Mouse (Mus musculus) liver, postnatal 0 days (tissue): ENCODE results near the gene Gm17018. TPM values are rescaled to one million over a fixed set of nuclear protein-coding genes. Genes with fewer than 3 reads are reported as not detected.
"Not testable (repeated sequence)": the region's sequence is repeated elsewhere in the genome, so short reads cannot be mapped to it uniquely, and the experiment has no call there.

Experiments used
- ATAC-seq: fragments of 200-750 bp; cut with Nextera tagmentation; 2 replicates; pipeline ENCODE4 v1.8.0; 2017; ENCODE audit warnings: mild to moderate bottlenecking, moderate library complexity
- DNase-seq: peaks from one replicate; pipeline ENCODE4 v3.0.0-alpha.2; 2016
- H3K27ac ChIP-seq: fragments of 300-500 bp; sonication (generic); 2 replicates; pipeline ENCODE4 v1.5.1; 2014; ENCODE audit warnings: antibody characterized with exemption, moderate library complexity, mild to moderate bottlenecking, low read depth
- H3K27me3 ChIP-seq: fragments of 300-500 bp; sonication (generic); 2 replicates; pipeline ENCODE4 v1.6.1; 2014; ENCODE audit warnings: low read length, control low read depth, mixed read lengths; ENCODE audit not compliant: insufficient read depth
- H3K36me3 ChIP-seq: fragments of 300-500 bp; sonication (generic); replicated peaks from 2 replicates; pipeline ENCODE4 v1.6.1; 2014; ENCODE audit warnings: mild to moderate bottlenecking, control low read depth, low read length, moderate library complexity, mixed read lengths; ENCODE audit not compliant: insufficient read depth
- H3K4me1 ChIP-seq: fragments of 300-500 bp; sonication (generic); 2 replicates; pipeline ENCODE4 v1.6.1; 2014; ENCODE audit warnings: antibody characterized with exemption, mild to moderate bottlenecking, control low read depth; ENCODE audit not compliant: insufficient read depth
- H3K4me2 ChIP-seq: fragments of 300-500 bp; sonication (generic); 2 replicates; pipeline ENCODE4 v1.6.1; 2014; ENCODE audit warnings: low read depth, mild to moderate bottlenecking, low read length, moderate library complexity, mixed read lengths
- H3K4me3 ChIP-seq: fragments of 300-500 bp; sonication (generic); 2 replicates; pipeline ENCODE4 v1.5.1; 2014; ENCODE audit warnings: low read depth, low read length
- H3K9ac ChIP-seq: fragments of 300-500 bp; sonication (generic); replicated peaks from 2 replicates; pipeline ENCODE4 v1.6.1; 2014; ENCODE audit warnings: mild to moderate bottlenecking, moderate library complexity
- H3K9me3 ChIP-seq: fragments of 300-500 bp; sonication (generic); 2 replicates; pipeline ENCODE4 v1.6.1; 2016; ENCODE audit warnings: mild to moderate bottlenecking, control low read depth, low read length, mixed read lengths
- CTCF ChIP-seq: sonication (generic); IDR thresholded peaks from 2 replicates; pipeline ENCODE4 v1.5.1; 2016; ENCODE audit warnings: antibody characterized with exemption, low read depth
- EP300 ChIP-seq: IDR thresholded peaks from 2 replicates; pipeline ENCODE4 v1.6.1; 2016; ENCODE audit warnings: antibody characterized with exemption, low read depth, mild to moderate bottlenecking
- WGBS: fragments of 180-500 bp; shearing (Covaris S2); extraction: QIAGEN DNeasy Blood & Tissue Kit; methylation state at CpG from one replicate; pipeline ENCODE4 v1.1.7; 2014; ENCODE audit not compliant: insufficient replicate concordance; 5-methylcytosine and 5-hydroxymethylcytosine counted together
- polyA plus RNA-seq: library from polyadenylated mRNA; unstranded; fragments of >200 nt; fragmentation: Nextera tagmentation; extraction: Ambion mirVana; gene quantifications from 2 replicates; pipeline ENCODE4 v1.2.1, GENCODE M21; 2015

Gene Gm17018
- polyA plus RNA-seq, 1 experiment from 2014 or later: 13.1 TPM

DNA sequence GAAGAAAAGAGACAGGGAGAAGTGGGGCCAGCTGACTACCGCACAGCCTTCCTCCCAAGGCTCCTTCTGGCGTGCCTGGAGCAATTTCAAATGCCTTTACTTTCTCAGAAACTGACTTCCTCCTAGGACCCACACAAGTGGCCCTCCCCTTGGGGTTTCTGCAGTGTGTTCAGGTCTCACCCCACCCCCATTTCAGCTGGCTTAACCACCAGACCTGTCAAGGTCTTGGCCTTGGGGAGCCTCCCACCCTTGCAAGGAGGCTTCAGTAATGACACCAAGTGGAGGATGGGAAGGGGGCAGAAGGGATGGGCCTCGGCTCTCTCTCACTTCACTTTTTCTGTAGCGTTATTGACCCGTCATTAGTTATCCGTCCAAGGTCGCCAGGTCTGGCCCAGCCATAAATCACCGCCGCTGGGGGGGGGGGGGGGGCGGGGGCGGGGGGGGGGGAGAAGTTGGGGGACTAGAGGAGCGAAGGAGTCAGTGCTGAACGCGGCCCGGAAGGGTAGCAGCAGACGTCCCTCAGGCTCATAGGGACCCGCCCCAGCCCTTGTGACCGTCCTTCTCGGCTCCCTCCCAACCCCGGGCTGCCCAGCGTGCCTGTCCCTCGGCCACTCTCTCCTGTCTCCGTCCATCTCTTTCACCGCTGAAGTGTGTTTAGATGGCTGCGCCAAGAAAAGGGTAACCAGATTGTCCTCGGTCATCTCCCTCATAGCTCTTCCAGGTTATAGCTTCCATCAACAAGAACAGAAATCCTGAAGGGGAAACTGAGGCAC lies 16.1 kb upstream of the Gm17018 start:
- Histone ChIP-seq H3K9ac (peak overlapping the region; percentile 18; the same call in 1 of the 2 replicates), H3K27me3 (peaks cover 25% of the 10 kb centered on the region), H3K4me2 (peak overlapping the region; percentile 86), H3K27ac (no peak overlapping the region), H3K4me1 (peaks cover 14% of the 10 kb centered on the region), H3K4me3 (peak overlapping the region; percentile 43), H3K36me3 (no peaks in the 10 kb centered on the region), H3K9me3 (no peaks in the 10 kb centered on the region)
- ATAC-seq: peak; percentile 33; the same call in 1 of the 2 replicates
- TF ChIP-seq CTCF (no peak), EP300 (no peak)
- WGBS: 2% methylated on average over 22 of the region's 26 CpGs
- DNase-seq: peak; percentile 49

DNA sequence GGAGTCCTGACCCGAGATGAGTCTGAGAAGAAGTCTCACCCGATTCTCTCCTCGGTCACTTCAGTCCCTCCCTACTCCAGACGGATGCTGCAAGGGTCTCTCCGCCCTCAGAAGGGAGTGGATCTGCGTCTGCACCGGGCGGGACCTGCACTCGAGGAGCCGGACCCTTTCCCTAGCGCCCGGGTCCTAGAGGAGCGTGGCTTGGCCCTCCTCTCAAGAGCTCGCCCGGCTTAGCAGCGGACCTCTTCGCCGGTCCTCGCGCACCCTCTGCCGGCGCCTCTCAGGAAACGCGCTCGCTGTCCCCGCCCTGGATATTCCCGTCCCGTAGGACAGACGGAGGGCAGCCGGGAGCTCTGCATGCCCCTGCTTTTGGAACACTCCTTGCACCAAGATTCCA lies 15.5 kb upstream of the Gm17018 start:
- WGBS: under 1% methylated on average over 30 of the region's 30 CpGs
- Histone ChIP-seq H3K4me3 (peak overlapping the region; percentile 43), H3K27me3 (peaks cover 25% of the 10 kb centered on the region)

DNA sequence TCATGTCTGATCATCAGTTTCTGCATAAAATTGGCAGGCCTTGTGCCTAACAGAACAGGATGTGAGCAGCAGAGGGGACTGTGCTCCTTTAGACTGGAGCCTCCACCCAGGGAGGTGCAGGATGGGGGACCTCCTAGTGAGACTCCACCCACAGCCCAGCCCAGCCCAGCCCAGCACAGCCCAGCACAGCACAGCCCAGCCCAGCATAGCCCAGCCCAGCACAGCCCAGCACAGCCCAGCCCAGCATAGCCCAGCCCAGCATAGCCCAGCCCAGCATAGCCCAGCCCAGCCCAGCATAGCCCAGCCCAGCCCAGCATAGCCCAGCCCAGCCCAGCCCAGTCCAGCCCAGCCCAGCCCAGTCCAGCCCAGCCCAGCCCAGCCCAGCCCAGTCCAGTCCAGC lies 12.2 kb upstream of the Gm17018 start:
- not testable (repeated sequence) for H3K9ac ChIP-seq, H3K4me3 ChIP-seq, H3K4me2 ChIP-seq, H3K27ac ChIP-seq, H3K36me3 ChIP-seq, H3K9me3 ChIP-seq, H3K27me3 ChIP-seq
- peak; percentile 33; the same call in 1 of the 2 replicates for TF ChIP-seq EP300
- H3K4me1 ChIP-seq: peaks cover 12% of the 10 kb centered on the region
- DNase-seq (peak; percentile 70), ATAC-seq (peak; percentile 63)

More for the DNA sequence above, 15.5 kb upstream of the Gm17018 start:
- Histone ChIP-seq H3K9ac (0 out of 2 replicates have a peak overlapping the region, but pooled peaks have one; percentile 18), H3K4me2 (peak overlapping the region; percentile 86), H3K36me3 (no peaks in the 10 kb centered on the region), H3K27ac (no peak overlapping the region), H3K4me1 (peaks cover 19% of the 10 kb centered on the region), H3K9me3 (no peaks in the 10 kb centered on the region)
- TF ChIP-seq CTCF: peak; percentile 94
- no peak for TF ChIP-seq EP300
- DNase-seq (peak; percentile 82), ATAC-seq (peak; percentile 77)

DNA sequence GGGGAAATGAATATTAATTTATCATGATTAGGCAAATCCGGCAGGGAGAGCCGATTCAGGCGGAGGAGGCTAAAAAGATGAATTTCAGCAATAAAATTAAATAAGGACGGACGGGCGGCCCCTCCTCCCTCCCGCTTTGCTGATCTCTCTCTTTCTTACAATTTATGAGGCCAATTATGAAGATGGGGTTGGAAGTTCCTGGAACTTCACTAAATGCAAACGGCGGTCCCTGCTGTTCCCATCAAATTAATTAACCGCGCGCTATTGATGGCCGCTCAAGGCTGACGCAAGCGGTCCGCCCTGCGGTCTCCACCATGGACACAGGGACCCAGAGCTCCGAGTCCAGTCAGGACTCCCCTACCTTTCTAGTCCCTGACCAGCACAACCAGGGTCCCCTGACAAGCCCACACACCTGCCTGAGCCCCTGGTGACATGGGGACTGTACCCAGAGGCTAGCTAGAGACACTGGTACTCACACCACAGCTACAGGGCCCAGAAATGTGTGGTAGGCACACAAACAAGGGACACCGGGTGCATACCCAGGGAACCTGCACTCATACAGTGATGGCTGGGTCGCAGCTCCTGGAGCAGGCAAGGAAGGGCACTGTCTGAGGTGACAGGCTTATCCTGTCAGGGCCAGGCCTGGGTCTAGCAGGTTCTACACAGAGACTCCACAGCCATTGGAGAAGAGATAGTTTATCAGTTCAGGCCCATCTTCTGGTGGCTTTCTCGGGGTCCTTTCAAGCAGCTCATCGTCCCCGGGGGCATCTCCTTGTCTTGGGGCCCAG lies 11.1 kb upstream of the Gm17018 start:
- Histone ChIP-seq H3K4me3 (no peak overlapping the region), H3K27me3 (peaks cover 4% of the 10 kb centered on the region), H3K9me3 (no peaks in the 10 kb centered on the region), H3K4me2 (no peak overlapping the region), H3K9ac (no peak overlapping the region), H3K27ac (no peak overlapping the region), H3K4me1 (peaks cover 12% of the 10 kb centered on the region), H3K36me3 (peaks cover 6% of the 10 kb centered on the region; the same call in 1 of the 2 replicates)
- TF ChIP-seq EP300 (no peak), CTCF (no peak)
- no peak for ATAC-seq
- 78% methylated on average over 23 of the region's 23 CpGs for WGBS
- no peak for DNase-seq

DNA sequence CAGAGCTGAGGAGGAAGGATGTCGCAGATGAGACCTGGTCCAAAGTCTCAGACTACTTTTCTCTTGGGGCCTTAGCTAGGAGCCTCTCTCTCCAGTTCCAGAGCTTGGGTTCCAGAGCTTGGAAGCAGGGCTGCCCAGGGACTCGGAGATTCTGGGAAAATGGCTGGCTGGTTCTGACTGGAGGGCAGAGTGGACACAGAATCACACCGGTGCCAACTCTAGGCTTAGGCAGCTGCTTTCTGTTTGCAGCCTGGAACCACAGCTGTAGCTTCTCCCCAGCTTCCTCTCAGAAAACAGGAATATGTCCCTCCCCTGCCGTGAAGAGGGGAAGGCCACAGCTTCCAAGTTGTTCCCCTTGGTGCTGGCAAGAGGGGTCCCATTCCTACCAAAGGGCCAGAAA lies 10.5 kb upstream of the Gm17018 start:
- Histone ChIP-seq H3K4me2 (no peak overlapping the region), H3K27ac (no peak overlapping the region), H3K4me3 (no peak overlapping the region), H3K9me3 (no peaks in the 10 kb centered on the region), H3K36me3 (peaks cover 9% of the 10 kb centered on the region; the same call in 1 of the 2 replicates), H3K27me3 (peaks cover 4% of the 10 kb centered on the region), H3K4me1 (peaks cover 7% of the 10 kb centered on the region), H3K9ac (no peak overlapping the region)
- ATAC-seq: no peak
- TF ChIP-seq CTCF: no peak
- no peak for TF ChIP-seq EP300
- no peak for DNase-seq
- WGBS: 51% methylated on average over 4 of the region's 4 CpGs

DNA sequence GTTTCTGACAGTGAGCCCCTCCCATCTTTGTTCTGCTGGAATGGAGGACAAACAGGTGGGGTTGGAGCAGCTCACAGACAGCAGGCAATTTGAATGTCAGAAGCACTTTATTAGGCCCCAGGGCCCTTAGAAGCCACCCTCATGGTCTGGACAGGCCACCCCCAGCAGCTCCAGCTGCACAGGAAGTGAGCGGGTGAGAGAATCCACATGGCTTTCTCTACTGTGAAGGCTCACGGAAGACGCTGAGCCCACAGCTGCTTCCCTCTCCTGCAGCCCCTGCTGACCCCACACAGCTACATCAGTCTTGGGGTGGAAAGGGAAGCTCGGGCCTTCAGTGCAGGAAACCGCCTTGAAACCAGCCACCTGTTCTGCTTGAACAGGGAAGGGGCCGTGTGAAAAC lies 8.2 kb upstream of the Gm17018 start:
- no peak for TF ChIP-seq CTCF
- 0 out of 2 replicates have a peak, but pooled peaks have one; percentile 10 for TF ChIP-seq EP300
- H3K27me3 ChIP-seq: peaks cover 2% of the 10 kb centered on the region; the same call in 1 of the 2 replicates
- H3K4me3 ChIP-seq: no peak overlapping the region
- peaks cover 7% of the 10 kb centered on the region; the same call in 1 of the 2 replicates for H3K4me1 ChIP-seq
- H3K9ac ChIP-seq: no peak overlapping the region
- ATAC-seq (peak; percentile 38; the same call in 1 of the 2 replicates), DNase-seq (peak; percentile 49)
- H3K4me2 ChIP-seq: no peak overlapping the region
- WGBS: 43% methylated on average over 6 of the region's 6 CpGs
- H3K27ac ChIP-seq: no peak overlapping the region
- H3K9me3 ChIP-seq: no peaks in the 10 kb centered on the region
- peaks cover 12% of the 10 kb centered on the region; the same call in 1 of the 2 replicates for H3K36me3 ChIP-seq
